Mouse (Mus musculus): ENCODE results near the gene Upk2.

The Upk2 gene

GRCm38 (mm10) chr9:44406906-44407751, 47.6 kb downstream of the Upk2 start, which contains the start of the genes Rps25 and Trappc4:
TSS of gene Rps25 (plus strand) at chr9:44407139.
TSS of gene Trappc4 (minus strand) at chr9:44407600.
- DNase-seq, result peak; percentile 98

DNA sequence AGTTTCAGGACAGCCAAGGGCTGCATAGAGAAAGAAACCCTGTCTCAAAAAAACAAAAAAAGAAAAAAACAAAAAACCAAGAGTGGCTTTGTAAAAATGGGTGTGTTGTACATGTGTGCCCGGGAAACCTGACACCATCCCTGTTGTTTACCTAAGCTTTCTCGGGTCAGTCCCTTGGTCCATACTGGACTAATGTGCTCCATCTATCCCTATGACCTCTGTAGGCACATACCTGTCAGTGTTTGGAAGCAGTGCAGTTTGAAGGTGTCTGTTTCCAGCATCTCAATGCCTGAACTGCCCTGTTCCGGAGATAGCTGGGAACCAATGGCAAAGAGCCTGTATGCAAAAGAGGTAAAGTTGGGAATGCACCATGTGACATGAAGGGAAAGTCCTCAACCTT, 49.8 kb downstream of the Upk2 start:
- DNase-seq, result no peak

All from retina, postnatal 1 day (tissue).